Mouse (Mus musculus) frontal cortex, adult 2 months (tissue): ENCODE data around the gene Fntb. TPM values are rescaled to one million over a fixed set of nuclear protein-coding genes. Genes with fewer than 3 reads are reported as not detected.

Source experiments
- DNase-seq, 2 experiments: peaks; one replicate each; pipeline ENCODE4 v3.0.0; 2022; ENCODE audit warnings: low spot score in 1 of 2; ENCODE audit errors: extremely low spot score in 1 of 2
- polyA plus RNA-seq: library from polyadenylated mRNA; depleted of rRNA; stranded (reverse); fragments of >200 nt; gene quantifications from 2 replicates; pipeline ENCODE4 v1.2.3, GENCODE M21; 2012; rRNA removed

The Fntb gene
- polyA plus RNA-seq, 1 experiment, result 28.4 TPM

DNA sequence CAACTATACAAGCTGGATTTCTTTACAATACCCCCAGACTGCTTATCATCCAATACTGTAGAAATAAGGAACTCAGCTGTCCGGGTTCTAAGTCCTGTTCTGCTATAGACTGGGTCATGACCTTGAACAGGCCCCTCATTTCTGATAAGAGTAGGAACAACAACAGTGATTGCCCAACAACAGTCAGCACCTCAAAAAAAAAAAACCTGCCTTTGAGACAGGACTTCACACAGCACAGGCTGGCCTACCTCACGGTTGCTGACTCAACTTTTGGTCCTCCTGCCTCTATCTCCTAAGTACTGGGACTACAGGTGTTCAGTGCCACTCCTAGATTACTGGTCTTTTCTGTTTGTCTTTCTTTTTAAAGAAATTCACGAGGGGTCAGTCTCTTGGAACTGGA, 183.4 kb downstream of the Fntb start:
- no peak for DNase-seq

DNA sequence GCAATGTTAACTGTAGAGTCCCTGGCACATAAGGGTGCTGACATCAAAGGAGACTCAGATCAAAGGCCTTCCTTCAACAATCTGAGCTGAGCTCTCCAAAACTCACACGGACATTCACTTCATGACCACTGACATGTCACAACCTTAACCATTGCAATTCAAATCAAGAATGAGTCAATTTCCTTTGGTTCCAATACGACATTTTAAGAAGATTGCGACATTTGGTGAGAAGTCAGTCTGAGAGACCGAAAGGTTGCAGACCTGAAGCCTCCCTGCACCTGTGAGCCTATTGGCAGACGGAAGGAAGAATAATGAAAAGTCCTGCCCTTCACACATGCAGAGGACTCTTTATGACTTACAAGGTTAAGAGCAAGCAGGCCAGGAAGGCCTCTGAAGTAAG, 184.9 kb downstream of the Fntb start:
- no peak for DNase-seq

DNA sequence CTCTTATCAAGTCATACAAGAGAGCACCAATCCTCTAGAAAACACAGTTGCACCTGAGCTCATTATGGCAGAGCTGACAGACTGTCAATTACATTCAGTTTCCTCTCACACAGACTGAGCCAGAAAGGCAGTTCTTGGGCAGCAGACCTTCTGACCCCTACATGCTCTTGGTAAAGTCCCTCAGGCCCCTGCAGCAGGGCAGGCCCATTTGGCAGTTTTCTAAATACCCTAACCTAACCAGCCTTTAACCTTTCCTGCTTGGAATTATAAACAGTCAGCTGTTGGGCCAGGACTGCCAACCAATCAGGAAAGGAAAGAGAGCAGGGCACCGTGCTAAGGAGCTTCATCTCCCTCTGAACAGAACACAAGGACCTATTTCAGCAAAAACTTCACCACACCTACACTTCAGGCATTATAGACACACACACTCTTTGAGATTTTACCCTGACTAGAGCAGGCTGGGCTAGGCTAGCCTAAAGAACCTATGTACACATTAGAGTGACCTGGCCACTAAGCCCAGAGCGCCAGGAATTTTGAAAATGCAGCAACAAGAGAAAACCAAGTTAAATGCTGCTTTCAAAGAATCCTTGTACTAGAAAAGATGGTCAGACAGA, 188.5 kb downstream of the Fntb start:
- DNase-seq, result no peak

DNA sequence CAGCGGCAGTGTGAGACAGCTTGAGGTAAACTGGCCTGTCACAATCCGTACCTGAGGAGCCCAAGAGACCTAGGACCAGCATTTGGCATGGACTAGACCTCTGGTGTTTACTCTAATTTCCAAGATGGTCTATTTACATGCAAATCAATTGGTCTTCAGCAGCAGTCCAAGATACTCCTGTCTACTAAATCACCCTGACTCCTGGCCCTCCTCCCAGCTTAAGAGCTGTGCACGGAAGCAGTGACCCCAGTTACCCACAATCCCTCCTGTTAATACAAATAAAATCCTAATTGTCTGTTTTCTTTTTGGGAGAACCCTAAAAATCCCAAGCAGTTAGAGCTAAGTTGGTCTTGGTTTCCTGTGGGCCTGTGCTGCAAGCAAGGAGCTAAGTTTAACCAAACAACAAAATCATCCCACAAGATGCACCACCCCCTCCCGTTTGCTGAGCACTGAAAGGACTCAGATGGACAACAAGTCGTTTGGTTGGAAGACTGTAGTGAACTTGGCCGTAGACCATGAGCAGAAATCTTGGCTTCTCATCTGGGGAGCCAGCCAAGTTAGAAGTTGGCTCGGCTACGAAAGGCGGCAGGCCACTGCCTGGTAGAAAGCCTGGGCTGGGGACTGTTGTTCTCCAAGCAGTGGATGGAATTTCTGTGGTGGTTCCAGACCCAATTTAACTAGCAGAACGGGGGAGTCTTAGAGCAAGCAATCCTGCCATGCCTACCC, 189.5 kb downstream of the Fntb start:
- DNase-seq, result peak; percentile 74 to 80

DNA sequence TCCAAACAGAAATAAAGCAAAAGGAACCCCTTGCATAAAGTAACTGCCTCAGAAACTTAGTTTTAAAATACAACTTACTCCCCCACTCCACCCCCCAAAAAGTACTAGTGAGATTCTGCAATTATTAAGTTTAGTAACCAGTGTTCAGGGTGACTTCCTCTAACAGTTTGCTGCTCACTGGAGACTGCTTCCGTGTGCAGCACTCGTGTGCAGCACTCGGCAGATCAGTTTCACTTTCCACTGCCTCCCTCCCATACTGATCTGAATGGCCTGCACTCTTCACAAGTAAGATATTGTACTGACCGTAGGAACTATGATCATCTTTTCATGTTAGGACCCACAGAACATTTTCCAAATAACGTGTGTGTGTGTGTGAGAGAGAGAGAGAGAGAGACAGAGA, 192.3 kb downstream of the Fntb start:
- DNase-seq, result no peak

DNA sequence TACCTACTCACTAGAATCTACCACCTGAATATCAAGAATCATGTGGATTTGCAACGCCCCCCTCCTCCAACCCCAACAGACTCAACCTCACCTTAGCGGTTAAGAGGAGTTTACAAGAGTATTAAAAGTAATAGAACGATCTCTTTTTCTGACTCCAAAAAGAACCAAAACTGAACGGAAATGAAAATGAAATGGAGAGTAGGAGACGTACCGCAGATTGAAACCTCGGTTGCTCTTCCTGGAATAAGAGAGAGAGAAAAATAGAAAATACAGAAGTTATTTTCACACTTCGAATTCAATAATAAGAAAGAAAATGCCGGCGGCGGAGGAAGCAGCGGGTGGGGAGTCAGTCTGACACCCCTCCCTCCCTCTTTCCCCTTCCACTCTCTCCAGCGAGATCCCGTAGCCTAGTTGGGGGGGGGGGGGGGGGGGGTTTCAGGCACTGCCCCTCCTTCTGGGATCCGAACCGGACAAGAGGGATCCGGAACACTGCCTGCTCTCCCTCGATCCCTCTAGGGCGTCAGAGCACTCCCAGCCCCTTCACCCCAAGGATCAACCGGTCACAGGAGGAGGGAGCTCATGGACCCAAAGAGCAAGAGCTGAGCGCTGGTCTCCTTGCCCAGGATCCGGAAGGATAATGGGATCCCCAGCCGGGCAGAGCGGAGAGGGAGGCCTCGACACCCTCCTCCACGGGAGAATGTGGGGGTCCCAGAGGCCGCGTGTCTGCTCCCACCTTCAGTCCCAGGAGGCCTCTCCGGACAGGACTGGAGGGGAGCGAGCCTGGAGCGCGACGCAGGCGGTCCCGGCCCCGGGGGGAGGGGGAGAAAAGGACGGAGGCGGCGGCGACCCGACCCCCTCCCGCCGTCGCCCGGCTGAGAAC, 195.9 kb downstream of the Fntb start:
- DNase-seq, result no peak

DNA sequence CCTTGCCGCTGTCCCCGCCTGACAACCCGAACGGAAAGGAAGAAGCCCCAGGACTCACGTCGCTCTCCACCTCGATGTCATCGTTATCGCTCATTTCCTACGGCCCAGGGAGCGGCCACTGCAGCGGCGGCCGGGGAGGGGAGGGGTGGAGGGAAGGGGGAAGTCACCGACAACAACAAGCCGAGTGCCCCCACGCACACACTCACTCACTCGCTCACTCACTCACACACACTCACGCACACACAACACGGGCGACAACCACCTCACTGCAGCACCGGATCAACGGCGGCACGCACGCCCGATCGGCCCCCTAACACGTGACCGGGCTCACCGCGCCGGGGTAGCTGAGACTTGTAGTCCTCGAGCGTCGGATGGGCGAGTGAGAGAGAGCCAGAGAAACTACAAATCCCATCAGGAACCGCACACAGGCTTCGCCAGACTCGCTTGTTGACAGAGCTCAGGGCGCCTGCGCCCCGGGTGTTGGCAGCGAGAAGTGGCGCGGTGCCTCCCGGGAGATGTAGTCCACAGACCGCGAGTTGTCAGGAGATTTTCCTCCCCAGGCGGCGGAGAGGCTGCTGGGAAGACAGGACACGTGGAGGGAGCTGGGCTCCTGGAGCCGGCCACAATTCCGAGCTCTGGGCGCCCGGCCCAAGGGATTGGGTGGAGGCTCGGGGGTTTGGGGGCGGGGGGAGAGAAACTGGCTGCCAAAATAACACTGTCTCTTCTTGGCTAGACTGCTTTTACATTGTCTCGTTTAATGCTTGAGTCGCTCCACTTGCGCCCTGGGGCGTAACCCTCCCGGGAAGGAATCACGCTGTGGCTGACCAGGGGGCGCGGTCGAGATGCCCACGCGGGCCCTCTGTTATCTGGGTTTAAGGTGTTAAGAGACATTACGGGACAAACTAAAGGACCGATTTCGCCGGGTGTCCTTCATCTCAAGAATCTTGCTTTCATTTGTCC, 196.8 kb downstream of the Fntb start, which contains the start of gene Max:
Max (minus strand) TSS at position 270 of the 960 bp plus-strand sequence.
- peak; percentile 99 for DNase-seq

DNA sequence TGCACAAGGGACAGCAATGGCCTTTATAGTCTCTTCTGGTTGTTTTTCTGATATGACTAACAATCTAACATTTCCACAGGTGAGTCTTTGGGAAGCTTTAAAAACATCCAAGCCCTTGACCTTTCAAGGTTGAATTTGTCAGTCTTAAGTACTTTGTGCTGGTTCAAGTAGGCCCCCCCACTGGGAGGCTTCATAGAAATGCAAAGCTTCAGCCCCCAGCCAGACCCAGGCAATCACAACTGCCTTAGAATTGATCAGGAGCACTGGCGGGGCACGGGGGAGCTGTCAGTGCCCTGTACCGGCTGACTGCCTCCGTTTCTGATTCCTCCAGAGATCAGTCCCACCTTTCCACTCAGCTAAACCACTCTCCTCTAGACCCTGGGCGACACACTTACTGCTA, 199.7 kb downstream of the Fntb start:
- DNase-seq, result no peak

DNA sequence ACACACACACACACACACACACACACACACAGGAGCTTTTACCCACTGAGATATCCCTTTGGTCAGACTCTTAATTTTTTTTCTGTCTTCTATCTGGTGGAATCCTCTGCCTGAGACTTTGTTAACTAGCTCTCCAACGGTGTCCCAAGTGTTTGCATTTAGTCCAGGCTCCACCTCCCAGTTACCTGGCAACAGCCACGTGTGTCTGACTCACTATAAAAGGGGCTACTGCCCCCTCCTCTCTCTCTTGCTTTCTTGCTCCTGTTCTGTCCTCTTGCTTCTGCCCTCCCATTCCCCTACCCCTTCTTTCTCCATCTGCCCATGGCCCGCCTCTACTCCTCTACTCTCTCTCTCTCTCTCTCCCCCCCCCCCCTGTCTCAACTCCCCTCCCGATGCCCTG, 200.5 kb downstream of the Fntb start:
- DNase-seq, result no peak

Other genes with a start within 250 kb of the Fntb start
- gene Plekhg3, start 234.7 kb upstream of the Fntb start, polyA plus RNA-seq, result 11.6 and 12.6 TPM in 2 replicates
- 32.1 and 33.9 TPM in 2 replicates for gene Sptb, start 55.0 kb upstream of the Fntb start, polyA plus RNA-seq
- 93.2 and 103 TPM in 2 replicates for gene Churc1, start 51 bp upstream of the Fntb start, polyA plus RNA-seq
- gene Gpx2, start 30.0 kb downstream of the Fntb start, polyA plus RNA-seq, result 0.12 and 0.27 TPM in 2 replicates
- 153 and 156 TPM in 2 replicates for gene Rab15, start 57.3 kb downstream of the Fntb start, polyA plus RNA-seq
- gene Max, start 196.6 kb downstream of the Fntb start, polyA plus RNA-seq, result 51.5 and 66.9 TPM in 2 replicates